Mouse (Mus musculus) A20 (cell line): Measurements from ENCODE around the gene Socs1.
"Not testable (repeated sequence)": the region's sequence is repeated elsewhere in the genome, so short reads cannot be mapped to it uniquely, and the experiment has no call there.

ENCODE experiments used
- DNase-seq: peaks from one replicate; pipeline ENCODE4 v3.0.0-alpha.2; 2011; ENCODE audit warnings: low read depth, low spot score

Socs1 gene

GRCm38 (mm10) chr16:10785371-10786231, at the start of gene Socs1:
TSS of gene Socs1 (minus strand) at chr16:10785536.
- peak; percentile 99 for DNase-seq

DNA sequence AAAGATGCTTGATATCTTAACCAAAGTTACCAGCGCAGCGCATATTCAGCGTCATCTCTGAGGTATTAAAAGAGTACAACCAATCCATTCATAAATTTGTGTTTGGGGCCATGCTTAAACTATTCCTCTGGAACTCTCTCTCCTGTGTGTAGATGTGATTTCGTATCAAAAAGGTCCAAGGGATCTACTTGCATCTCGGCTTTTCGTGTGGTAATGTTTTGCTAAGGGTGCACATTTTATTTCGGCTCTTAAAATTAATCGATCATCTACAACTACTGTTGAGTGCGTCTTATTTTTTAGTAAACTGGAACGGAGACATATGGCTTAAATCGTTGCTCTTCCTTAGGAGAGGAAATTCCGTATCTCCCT, 49.2 kb upstream of the Socs1 start:
- DNase-seq = no peak

- DNase-seq = no peak
Measured at GRCm38 (mm10) chr16:10828461-10828805, 43.1 kb upstream of the Socs1 start.

DNA sequence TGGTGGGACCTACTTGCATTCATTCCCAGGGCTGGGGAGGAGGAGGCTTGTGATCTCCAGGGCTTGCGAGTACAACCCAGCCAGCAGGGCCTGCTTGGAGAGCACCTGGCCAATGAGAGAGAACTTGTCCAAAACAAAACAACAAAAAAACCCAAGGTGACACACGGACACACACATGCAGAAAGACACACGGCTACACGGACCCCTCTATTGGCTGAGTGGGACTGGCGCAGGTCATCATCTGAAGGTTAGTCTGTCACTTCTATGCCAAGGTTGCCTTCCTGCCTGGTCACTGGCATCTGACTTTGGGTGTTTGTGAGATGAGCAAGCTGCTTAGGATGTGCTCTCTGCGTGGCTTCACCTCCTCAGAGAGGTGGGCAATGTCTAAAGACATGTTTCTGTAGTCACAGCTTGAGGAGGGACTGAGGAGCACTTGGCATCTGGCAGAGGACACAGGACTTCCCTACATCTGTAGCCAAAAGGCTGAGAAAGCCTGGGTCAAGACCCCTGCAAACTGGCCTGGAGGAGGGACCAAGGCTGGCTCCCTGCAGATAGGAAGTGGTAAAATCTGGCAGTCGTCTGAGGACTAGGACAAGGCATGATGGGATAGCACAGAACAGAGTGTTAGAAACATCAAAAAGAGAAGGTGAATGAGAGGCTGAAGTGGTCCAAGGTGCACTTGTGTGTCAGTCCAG, 42.6 kb upstream of the Socs1 start:
- DNase-seq = no peak

GRCm38 (mm10) chr16:10827269-10827668, 41.9 kb upstream of the Socs1 start:
- no peak for DNase-seq

DNA sequence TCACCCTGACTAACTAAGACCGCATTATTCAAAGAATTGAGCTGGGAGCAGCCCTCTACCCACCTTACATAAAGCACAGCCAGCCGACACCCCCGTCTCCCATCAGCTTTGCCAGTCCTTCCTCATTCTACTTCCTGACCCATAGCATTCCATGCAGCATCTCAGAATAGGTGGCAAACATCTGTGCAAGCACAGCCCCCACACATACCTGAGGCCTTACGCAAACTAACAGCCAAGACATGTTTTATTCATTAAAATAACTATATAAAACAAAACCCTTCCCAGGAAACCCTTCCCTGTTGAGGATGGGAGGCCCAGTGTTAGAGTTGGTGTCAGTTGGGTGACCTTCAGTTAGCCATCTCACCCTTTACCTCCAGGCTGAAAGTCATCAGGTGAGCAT, 40.5 kb upstream of the Socs1 start:
- DNase-seq = no peak

- DNase-seq = no peak
Measured at GRCm38 (mm10) chr16:10824536-10824935, 39.2 kb upstream of the Socs1 start.

- peak; percentile 51 for DNase-seq
Measured at GRCm38 (mm10) chr16:10821387-10821786, 36.1 kb upstream of the Socs1 start.

DNA sequence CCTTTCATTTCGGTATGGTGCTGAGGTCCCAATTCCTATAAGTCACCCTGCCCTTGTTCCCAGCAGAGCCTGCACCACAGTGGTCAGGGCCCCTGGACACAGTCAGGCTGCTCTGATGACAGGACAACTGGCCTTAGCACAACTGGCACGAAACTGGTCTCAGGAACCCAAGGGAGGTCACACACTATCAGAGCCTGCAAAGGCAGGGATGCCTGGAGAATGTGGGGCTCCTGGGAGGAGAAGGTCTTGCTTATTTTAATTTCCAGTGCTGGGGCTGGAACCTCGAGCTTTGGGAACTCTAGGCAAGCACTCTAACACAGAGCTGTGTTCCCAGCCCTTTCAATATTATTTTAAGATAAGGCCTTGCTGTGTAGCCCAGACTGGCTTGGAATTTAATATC, 34.6 kb upstream of the Socs1 start:
- DNase-seq = no peak

- DNase-seq = peak; percentile 30
Measured at GRCm38 (mm10) chr16:10818579-10819135, 33.3 kb upstream of the Socs1 start.

DNA sequence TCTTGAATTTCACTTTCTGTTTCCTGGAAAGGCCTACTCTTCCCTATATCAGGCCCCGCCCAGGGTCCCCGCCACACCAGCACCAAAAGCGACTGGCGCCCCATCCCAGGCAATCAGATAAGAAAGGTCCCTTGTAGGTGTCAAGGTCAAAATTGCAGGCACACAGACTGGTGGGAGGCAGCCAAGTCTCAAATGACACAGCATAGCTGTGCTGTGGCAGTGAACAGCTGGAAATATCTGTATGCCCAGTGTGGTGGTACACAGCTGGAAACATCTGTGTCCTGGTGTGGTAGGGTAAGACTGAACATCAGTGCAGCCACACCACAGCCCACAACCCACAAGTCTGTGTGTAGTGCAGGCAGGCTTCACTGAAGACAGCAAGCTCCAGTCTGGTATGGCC, 29.5 kb upstream of the Socs1 start:
- no peak for DNase-seq

DNA sequence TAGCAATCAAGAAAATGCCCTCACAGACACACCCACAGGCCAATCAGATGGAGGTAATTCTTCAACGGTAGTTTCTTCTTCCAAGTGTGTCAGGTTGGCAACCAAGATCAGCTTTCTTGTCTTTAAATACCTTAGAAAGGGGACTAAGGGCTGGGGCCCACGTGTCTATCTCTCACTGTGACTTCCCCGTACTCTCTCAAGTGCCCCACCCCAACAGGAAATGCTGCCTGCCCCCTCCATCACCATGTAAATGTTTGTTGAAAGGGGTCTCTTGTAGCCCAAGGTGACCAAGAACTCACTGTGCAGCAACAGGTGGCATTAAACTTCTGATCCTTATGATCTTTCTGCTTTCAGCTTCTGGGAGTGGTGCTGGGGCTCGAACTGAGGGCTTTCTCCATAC, 28.4 kb upstream of the Socs1 start:
- DNase-seq = no peak

- no peak for DNase-seq
Measured at GRCm38 (mm10) chr16:10812865-10813371, 27.6 kb upstream of the Socs1 start, which contains the start of gene Gm11172. TSS of gene Gm11172 (plus strand) at chr16:10812915.

- DNase-seq = no peak
Measured at GRCm38 (mm10) chr16:10810376-10810775, 25.0 kb upstream of the Socs1 start.

DNA sequence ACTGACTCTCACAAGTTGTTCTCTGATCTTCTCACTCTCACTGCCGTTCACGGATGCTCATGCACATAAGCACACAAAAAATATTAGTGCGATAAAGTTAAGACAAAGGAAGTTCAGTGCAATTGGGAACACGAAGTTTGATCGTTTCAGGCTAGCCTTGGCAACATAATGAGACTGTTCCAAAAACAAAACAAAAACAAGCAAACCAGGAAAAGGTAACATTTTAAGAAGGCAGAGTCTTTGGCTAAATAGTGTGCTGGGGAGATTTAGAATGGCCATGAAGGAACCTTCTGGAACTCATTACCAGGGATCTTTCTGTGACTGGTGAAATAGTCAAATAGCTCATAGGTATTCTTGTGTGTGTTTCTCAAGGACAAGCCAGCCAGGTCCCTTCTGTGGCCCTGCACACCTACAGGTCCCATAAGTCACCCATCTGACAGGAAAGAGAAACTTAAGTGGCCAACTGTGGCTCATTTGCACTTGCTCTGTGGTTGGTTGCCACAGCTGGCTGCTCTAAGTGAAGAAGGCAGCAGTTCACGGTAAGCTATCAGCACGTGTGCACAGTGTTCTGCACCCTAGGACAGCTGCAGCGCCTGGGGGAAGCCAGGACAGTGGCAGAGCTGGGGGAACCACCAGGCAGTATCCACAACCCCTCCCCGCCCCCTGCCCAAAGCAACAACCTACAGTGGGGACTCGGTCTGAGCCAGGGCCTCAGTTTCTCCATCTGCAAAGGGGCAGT, 20.6 kb upstream of the Socs1 start, which contains the start of gene Prm1:
Gene Prm1, minus strand, starts transcription at position 51 of the 739 bp plus-strand sequence.
- DNase-seq = peak; percentile 88

DNA sequence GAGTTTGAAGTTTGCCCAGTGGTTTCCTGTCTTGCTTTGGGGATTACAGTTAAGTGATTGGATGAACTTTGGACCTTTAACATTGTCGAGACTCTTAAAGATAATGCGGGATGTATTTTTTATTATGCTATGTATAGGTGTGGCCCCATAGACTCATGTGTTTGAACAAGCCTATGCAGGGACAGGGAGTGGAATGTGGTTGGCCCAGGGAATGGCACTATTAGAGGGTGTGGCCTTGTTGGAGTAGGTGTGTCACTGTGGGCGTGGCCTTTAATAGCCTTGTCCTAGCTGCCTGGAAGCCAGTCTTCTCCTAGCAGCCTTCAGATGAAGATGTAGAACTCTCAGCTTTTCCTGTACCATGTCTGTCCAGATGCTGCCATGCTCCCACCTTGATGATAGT, 17.1 kb upstream of the Socs1 start:
- not testable (repeated sequence) for DNase-seq

DNA sequence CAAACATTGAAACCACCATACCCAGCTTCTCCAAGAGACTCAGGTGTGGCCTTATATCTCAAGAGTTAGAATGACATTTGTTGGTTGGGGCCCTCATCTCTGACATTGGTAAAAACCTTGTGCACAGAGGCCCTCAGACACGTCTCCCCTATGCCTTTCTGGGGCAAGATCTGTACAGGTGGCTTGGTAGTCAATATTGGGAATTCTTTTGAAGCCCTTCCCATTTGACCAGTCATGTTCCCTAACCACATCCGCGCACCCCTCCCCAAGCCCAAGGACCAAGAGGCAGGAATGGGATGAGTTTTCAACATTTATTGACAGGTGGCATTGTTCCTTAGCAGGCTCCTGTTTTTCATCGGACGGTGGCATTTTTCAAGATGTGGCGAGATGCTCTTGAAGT, 10.7 kb upstream of the Socs1 start, which contains the start of gene Prm2:
Gene Prm2, minus strand, starts transcription at position 101 of the 400 bp plus-strand sequence.
- DNase-seq = no peak

DNA sequence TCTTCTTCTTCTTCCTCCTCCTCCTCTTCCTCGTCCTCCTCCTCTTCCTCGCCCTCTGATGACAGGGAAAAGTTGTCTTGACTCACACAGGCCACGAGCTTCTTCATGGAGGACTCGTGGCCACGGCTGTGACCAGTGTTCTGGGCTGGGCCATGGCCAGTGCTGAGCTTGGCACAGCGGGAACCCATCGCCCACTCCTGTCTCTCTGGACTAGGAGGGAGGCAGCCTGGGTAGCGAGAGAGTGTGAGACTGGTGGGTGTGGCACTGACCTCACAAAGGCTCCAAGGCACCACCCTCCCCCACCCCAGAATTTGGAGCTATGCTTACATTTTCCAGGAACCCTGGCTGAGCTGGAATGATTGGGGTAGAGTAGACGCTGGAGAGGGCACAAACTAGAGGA, 5.4 kb upstream of the Socs1 start, which contains the start of gene Prm3:
Gene Prm3, minus strand, starts transcription at position 213 of the 400 bp plus-strand sequence.
- no peak for DNase-seq

DNA sequence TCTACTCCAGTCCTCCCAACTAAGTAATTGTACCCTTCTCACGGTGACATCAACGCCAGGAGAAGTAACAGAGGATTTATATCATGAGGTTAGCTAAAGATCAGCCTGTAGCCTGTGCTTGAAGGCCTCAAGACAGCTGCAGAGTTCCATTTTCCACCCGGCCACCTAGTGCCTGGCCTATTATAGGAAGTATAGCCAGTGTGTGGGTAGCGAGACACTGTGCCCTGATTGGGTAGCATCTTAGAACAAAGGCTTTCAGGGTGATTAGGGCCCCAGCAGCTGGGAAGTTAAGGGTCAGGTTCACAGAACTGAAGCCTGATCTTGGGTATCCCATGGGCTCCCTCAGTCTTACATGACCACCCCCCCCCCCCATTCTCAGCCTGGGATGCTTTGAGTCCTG, 3.5 kb upstream of the Socs1 start:
- no peak for DNase-seq

GRCm38 (mm10) chr16:10788271-10788670, 2.9 kb upstream of the Socs1 start, which contains the start of gene Tnp2:
TSS of gene Tnp2 (minus strand) at chr16:10788660.
- DNase-seq = no peak

DNA sequence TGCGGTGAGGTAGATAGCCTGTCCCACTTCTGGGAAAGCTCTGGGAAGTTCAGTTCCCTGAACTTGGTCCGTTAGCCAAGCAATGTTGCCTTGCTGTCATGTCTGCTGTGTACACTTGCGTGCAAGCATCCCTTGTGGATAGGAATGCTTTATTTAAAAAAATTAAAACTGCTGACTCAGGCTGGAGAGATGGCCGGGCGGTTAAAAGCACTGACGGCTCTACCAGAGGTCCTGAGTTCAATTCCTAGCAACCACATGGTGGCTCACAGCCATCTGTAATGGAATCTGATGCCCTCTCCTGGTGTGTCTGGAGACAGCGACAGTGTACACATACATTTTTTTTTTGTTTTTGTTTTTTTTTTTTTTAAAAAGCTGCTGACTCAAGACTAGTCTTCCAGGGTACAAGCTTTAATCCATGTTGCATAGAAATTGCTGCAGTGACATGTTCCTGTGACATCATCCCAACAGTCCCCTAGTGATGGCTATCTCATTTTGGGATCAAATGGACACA, 2.3 kb upstream of the Socs1 start:
- no peak for DNase-seq
